9 mouse cellular contexts compared by ENCODE assay signal in the genomic region with DNA sequence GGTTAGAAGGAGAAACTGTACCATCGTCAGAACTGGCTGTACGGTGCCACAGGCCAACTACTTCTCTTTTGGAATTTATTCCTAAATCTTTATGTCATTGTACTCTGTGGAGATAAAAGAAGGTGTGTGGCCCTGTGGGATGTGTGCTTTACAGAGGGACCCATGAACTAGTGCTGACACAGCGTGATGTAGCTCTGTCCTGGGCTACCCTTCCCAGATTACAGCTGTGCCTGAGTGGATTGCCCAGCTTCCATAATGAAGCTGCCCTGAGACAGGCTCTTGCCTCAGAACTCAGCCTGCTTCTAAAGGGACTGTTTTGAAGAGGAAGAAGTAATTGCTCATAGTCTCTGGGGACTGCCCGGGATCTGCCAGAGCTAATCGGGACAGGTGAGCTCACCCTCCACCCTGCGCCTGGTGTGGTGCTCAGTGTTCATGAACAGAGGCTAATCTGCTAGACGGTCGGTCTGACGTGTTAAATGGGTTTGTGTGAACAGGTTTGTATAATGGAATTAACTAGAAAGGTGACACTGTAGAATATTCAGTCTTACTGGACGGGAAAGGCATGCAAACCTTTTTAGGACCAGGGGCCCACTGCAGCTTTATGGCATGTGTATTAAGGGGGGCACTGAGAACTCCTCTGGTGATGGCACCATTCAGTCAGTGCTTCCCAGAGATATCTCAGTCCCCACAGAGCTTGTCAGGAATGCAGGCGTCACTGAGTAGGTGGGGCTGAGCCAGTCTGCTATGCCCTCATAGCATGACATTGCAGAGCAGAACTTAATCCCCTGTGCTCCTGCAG. TPM values are rescaled to one million over a fixed set of nuclear protein-coding genes. Genes with fewer than 3 reads are reported as not detected.
DNase-seq lines count a peak whose midpoint lies in the region; ATAC-seq and TF ChIP-seq lines count a peak whose summit lies in the region.
"Had no signal": no experiment of that assay in that cellular context is flagged by ENCODE, and none has a peak within 500 bp of the region (broad histone marks: within the 10 kb centered on the region; RNA-seq: fewer than 3 reads in every experiment).

No protein-coding gene starts in this region.

- H3K36me3 ChIP-seq in MEL (ENCODE audit: control insufficient read depth in 1 of 2, insufficient read depth in 2 of 2, low read length in 2 of 2), result peaks cover 1 to 43% of the 10 kb centered on the region in 2 experiments; a peak in 2 of 4 replicates
- peaks cover 12% of the 10 kb centered on the region; the same call in 1 of the 2 replicates for H3K36me3 ChIP-seq in embryonic facial prominence, embryonic 15.5 days
- H3K36me3 ChIP-seq in liver, postnatal 0 days (replicated peaks; ENCODE audit: insufficient read depth, low read length), result peaks cover 29% of the 10 kb centered on the region

- H3K9me3 ChIP-seq in MEL (replicated peaks; ENCODE audit: insufficient read depth, low read length), result no peaks in the 10 kb centered on the region
- no peaks in the 10 kb centered on the region for H3K9me3 ChIP-seq in embryonic facial prominence, embryonic 15.5 days (replicated peaks)
- no peaks in the 10 kb centered on the region for H3K9me3 ChIP-seq in liver, postnatal 0 days (ENCODE audit: low read length)

- intact Hi-C loops in heart, postnatal 36 days (cut with DNase I), result no loop called here

- peak overlapping the region; percentile 45 for H3K27ac ChIP-seq in MEL (ENCODE audit: control insufficient read depth, low read depth, low read length)
- peak overlapping the region; percentile 58; the same call in 1 of the 2 replicates for H3K27ac ChIP-seq in embryonic facial prominence, embryonic 15.5 days (replicated peaks)
- H3K27ac ChIP-seq in liver, postnatal 0 days (ENCODE audit: low read depth), result peak overlapping the region; percentile 81

- 68% methylated on average over 11 of the region's 11 CpGs for WGBS in embryonic facial prominence, embryonic 15.5 days
- WGBS in liver, postnatal 0 days (ENCODE audit: insufficient replicate concordance), result 60% methylated on average over 11 of the region's 11 CpGs

- TF ChIP-seq RAD21 in MEL (IDR thresholded peaks at IDR 0.05; ENCODE audit: low read depth, low read length), result no peak

- no peak for ATAC-seq in embryonic facial prominence, embryonic 15.5 days (ENCODE audit: insufficient number of reproducible peaks, low FRiP score, low TSS enrichment, low read depth)
- ATAC-seq in liver, postnatal 0 days, result peak; percentile 78

- TF ChIP-seq POLR2A in MEL (IDR thresholded peaks at IDR 0.05; ENCODE audit: control insufficient read depth in 1 of 2, insufficient read depth in 1 of 2, low read depth in 1 of 2, low read length in 2 of 2, poor library complexity in 1 of 2), result no peak

- DNase-seq in heart, adult 11 months, result peak; percentile 92
- DNase-seq in heart, postnatal 36 days, result no peak
- no peak for DNase-seq in MEL (ENCODE audit: low read depth, low spot score)
- DNase-seq in liver, postnatal 0 days, result no peak
- DNase-seq in cerebellum, adult 9-10 months, result no peak
- no peak for DNase-seq in T-cell, adult 2 months (ENCODE audit: low spot score)
- DNase-seq in ovary, postnatal 36 days (ENCODE audit: low spot score), result no peak
- DNase-seq: thymus, adult 18-20 months had no signal

- no peak for TF ChIP-seq EP300 in MEL (IDR thresholded peaks at IDR 0.05; ENCODE audit: low read depth in 1 of 2, low read length in 2 of 2)
- TF ChIP-seq EP300 in liver, postnatal 0 days (IDR thresholded peaks at IDR 0.05; ENCODE audit: low read depth), result peak; percentile 40; the same call in 1 of the 2 replicates

- no peak overlapping the region for H3K4me3 ChIP-seq in MEL (ENCODE audit: control insufficient read depth in 1 of 2, insufficient read depth in 1 of 2, low read depth in 2 of 2, low read length in 2 of 2)
- no peak overlapping the region for H3K4me3 ChIP-seq in embryonic facial prominence, embryonic 15.5 days (replicated peaks)
- H3K4me3 ChIP-seq in liver, postnatal 0 days (ENCODE audit: low read depth, low read length), result no peak overlapping the region

- peaks cover 19 to 35% of the 10 kb centered on the region in 2 experiments for H3K4me1 ChIP-seq in MEL (ENCODE audit: control insufficient read depth in 1 of 2, insufficient read depth in 2 of 2, low read length in 2 of 2)
- peaks cover 4% of the 10 kb centered on the region; the same call in 1 of the 2 replicates for H3K4me1 ChIP-seq in embryonic facial prominence, embryonic 15.5 days
- H3K4me1 ChIP-seq in liver, postnatal 0 days (ENCODE audit: insufficient read depth), result peaks cover 8% of the 10 kb centered on the region; the same call in 1 of the 2 replicates

- H3K4me2 ChIP-seq in embryonic facial prominence, embryonic 15.5 days (replicated peaks), result no peak overlapping the region
- peak overlapping the region; percentile 39; the same call in 1 of the 2 replicates for H3K4me2 ChIP-seq in liver, postnatal 0 days (ENCODE audit: low read depth, low read length)

- TF ChIP-seq CTCF in MEL (IDR thresholded peaks at IDR 0.05 in 2 of 3, conservative IDR thresholded peaks at IDR 0.05 in 1 of 3; ENCODE audit: control insufficient read depth in 1 of 3, insufficient read depth in 1 of 3, low read depth in 2 of 3, low read length in 3 of 3, poor library complexity in 1 of 3, severe bottlenecking in 1 of 3), result no peak
- TF ChIP-seq CTCF in liver, postnatal 0 days (IDR thresholded peaks at IDR 0.05; ENCODE audit: low read depth), result no peak

- no peak overlapping the region for H3K9ac ChIP-seq in MEL (ENCODE audit: control insufficient read depth, low read depth, low read length, poor library complexity, severe bottlenecking)
- H3K9ac ChIP-seq in embryonic facial prominence, embryonic 15.5 days, result no peak overlapping the region
- H3K9ac ChIP-seq in liver, postnatal 0 days (replicated peaks), result 0 out of 2 replicates have a peak overlapping the region, but pooled peaks have one; percentile 26

- no peaks in the 10 kb centered on the region for H3K79me2 ChIP-seq in MEL (ENCODE audit: control insufficient read depth, insufficient read depth, low read length, poor library complexity)

- H3K27me3 ChIP-seq in MEL (ENCODE audit: control insufficient read depth in 1 of 2, insufficient read depth in 2 of 2, low read length in 2 of 2), result no peaks in the 10 kb centered on the region
- no peaks in the 10 kb centered on the region for H3K27me3 ChIP-seq in embryonic facial prominence, embryonic 15.5 days
- H3K27me3 ChIP-seq in liver, postnatal 0 days (ENCODE audit: insufficient read depth, low read length), result no peaks in the 10 kb centered on the region

TF ChIP-seq in MEL, 35 proteins besides CTCF, POLR2A, EP300 and RAD21:
- no peak for TF ChIP-seq SIN3A (IDR thresholded peaks at IDR 0.05; ENCODE audit: low read length)
- TF ChIP-seq GABPA (IDR thresholded peaks at IDR 0.05; ENCODE audit: low read depth, low read length), result no peak
- TF ChIP-seq CHD2 (IDR thresholded peaks at IDR 0.05; ENCODE audit: low read length), result no peak
- no peak for TF ChIP-seq MYC (IDR thresholded peaks at IDR 0.05; ENCODE audit: low read depth, low read length)
- no peak for TF ChIP-seq POLR2AphosphoS5 (IDR thresholded peaks at IDR 0.05; ENCODE audit: borderline replicate concordance, low read depth, low read length)
- no peak for TF ChIP-seq MEF2A (IDR thresholded peaks at IDR 0.05; ENCODE audit: extremely low read depth, insufficient replicate concordance, low read depth, low read length, poor library complexity, severe bottlenecking)
- no peak for TF ChIP-seq ZC3H11A (IDR thresholded peaks at IDR 0.05; ENCODE audit: low read depth, low read length)
- no peak for TF ChIP-seq ETS1 (IDR thresholded peaks at IDR 0.05; ENCODE audit: low read depth, low read length)
- no peak for TF ChIP-seq SMC3 (IDR thresholded peaks at IDR 0.05; ENCODE audit: low read depth, low read length)
- TF ChIP-seq MYB (IDR thresholded peaks at IDR 0.05; ENCODE audit: low read depth, low read length), result no peak

RNA-seq across cellular contexts. Expression of gene Mtmr12, which starts 41.7 kb away (rescaled TPM):
- total RNA-seq in heart, postnatal 36 days (2021), result 10 to 100 TPM in 1 of 2 experiments, 1 to 10 TPM in 1; 9.5 to 10.0 TPM
- total RNA-seq in MEL (2012; rRNA removed), result 14.3 and 18.0 TPM in 2 replicates
- 10 to 100 TPM in 1 of 2 experiments, not detected in 1; 38.2 TPM for polyA plus RNA-seq in MEL (2012; ENCODE audit: insufficient read depth in 1 of 2, insufficient read length in 2 of 2, low read depth in 1 of 2, low replicate concordance in 2 of 2, missing spikeins in 1 of 2)
- polyA plus RNA-seq in embryonic facial prominence, embryonic 15.5 days (2015; fragmentation: Nextera tagmentation; extraction: Ambion mirVana), result 14.6 and 16.2 TPM in 2 replicates
- polyA plus RNA-seq in liver, postnatal 0 days (2015; fragmentation: Nextera tagmentation; extraction: Ambion mirVana), result 3.9 and 4.0 TPM in 2 replicates
